Mouse (Mus musculus) kidney, adult 2 months (tissue): ENCODE measurements at regions not wholly inside any gene's neighbourhood (a gene's known extent, or its start where the extent isn't known, plus 50 kb on each side); places are given as distances from the start of the nearest gene placed in this dataset.

Experiments
- CTCF ChIP-seq: fragments of 200-500 bp; conservative IDR thresholded peaks from 2 replicates; pipeline ENCODE4 v1.5.1; 2011; ENCODE audit warnings: low read depth, mild to moderate bottlenecking, control low read depth, low read length, moderate library complexity, mixed read lengths; ENCODE audit not compliant: insufficient read depth, insufficient read length
- POLR2A ChIP-seq: fragments of 200-500 bp; IDR thresholded peaks from one replicate; pipeline ENCODE4 v1.6.1; 2011; ENCODE audit warnings: low read depth, low read length, control low read depth

DNA sequence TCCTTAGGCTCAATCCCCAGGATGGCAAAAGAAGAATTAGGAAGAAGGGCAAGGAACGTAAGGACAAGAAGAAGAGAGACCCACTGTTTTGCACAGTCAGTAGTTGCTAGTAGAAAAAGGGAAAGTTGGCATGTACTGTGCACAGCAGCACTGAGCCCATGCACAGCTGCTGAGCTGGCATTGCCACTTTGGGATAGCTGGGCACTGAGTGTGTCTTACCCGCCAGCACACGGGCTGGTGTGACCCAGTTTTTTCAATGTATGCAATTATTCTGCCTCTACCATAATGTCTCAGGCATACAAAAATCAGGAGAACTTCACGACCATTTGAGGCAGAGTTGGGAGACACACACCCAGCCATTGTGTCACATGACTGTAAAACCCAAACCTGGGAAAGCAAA, 306.1 kb downstream of the Efnb2 start:
- no peak for TF ChIP-seq CTCF
- no peak for TF ChIP-seq POLR2A
